Mouse (Mus musculus): ENCODE data around the gene Stx7.
A peak's percentile ranks its signal among the peaks of the same experiment; 100 is the strongest.

Gene Stx7

GRCm38 (mm10) chr10:24167978-24168583 lies 19.0 kb downstream of the Stx7 start:
- no peak for DNase-seq (ENCODE audit: low read depth, low spot score)

DNA sequence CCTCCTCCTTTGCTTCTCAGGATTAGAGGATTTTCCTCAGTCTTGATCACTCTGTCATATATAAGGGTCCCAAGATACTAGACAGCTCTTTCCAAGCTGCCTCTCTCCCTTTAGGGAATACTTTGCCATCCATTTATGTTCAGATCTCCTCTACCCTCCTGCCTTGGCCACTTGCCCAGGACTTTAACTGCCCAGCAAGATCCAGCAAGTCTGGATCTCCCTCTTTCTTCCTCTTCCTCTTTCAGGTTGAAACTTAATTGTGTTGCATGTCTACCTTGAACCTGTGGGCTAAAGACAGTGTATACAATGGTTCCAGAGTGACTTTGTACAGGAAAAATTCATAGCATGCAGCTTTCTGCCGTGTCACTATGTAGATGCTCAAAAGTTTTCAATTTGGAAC lies 19.8 kb downstream of the Stx7 start:
- DNase-seq (ENCODE audit: low read depth, low spot score): no peak

GRCm38 (mm10) chr10:24171906-24172459 lies 22.9 kb downstream of the Stx7 start:
- DNase-seq (ENCODE audit: low read depth, low spot score): no peak

- DNase-seq (ENCODE audit: low read depth, low spot score): peak; percentile 75
Measured at GRCm38 (mm10) chr10:24173210-24174001, 24.3 kb downstream of the Stx7 start.

DNA sequence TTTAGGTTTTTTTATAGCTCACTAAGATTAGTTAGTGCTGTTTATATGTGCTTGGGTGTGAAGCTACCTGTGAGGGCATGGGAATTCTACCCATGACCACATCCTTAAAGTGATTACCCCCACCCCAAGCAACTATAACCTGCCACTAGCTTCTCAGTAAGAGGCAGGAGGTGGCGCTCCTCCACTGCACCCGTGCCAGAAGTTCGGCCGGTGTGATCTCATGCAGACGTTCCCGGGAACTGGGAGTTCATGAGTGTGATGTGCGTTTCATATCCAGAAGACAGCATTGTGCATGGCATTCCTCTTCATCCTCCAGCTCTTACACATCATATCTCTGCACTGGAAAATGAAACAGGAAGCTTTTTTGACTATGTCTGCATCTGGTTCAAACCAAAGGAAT lies 41.3 kb downstream of the Stx7 start:
- DNase-seq (ENCODE audit: low read depth, low spot score): no peak

GRCm38 (mm10) chr10:24191977-24192376 lies 42.9 kb downstream of the Stx7 start:
- DNase-seq (ENCODE audit: low read depth, low spot score): peak; percentile 12

DNA sequence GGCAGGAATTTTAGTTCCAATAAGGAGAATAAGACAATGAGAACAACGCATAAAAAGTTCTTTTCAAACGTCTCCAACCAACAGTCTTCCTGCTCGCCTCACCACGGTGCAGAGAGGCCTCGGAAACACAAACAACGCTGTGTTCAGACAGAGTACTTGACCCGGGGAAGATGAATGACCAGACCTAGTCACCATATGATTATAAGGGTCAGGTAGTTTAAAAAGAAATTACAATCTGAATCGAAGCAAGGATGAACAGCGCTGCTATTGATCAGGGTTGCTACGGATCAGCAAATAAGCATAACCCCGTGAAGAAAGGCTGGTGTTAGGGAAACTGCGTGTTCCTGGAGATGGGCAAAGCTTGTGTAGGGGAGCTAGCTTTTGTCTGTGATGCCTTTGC lies 50.2 kb downstream of the Stx7 start:
- DNase-seq (ENCODE audit: low read depth, low spot score): no peak

GRCm38 (mm10) chr10:24200099-24200498 lies 51.0 kb downstream of the Stx7 start:
- DNase-seq (ENCODE audit: low read depth, low spot score): no peak

- DNase-seq (ENCODE audit: low read depth, low spot score): no peak
Measured at GRCm38 (mm10) chr10:24210075-24210474, 61.0 kb downstream of the Stx7 start.

- DNase-seq (ENCODE audit: low read depth, low spot score): no peak
Measured at GRCm38 (mm10) chr10:24213297-24213696, 64.2 kb downstream of the Stx7 start.

DNA sequence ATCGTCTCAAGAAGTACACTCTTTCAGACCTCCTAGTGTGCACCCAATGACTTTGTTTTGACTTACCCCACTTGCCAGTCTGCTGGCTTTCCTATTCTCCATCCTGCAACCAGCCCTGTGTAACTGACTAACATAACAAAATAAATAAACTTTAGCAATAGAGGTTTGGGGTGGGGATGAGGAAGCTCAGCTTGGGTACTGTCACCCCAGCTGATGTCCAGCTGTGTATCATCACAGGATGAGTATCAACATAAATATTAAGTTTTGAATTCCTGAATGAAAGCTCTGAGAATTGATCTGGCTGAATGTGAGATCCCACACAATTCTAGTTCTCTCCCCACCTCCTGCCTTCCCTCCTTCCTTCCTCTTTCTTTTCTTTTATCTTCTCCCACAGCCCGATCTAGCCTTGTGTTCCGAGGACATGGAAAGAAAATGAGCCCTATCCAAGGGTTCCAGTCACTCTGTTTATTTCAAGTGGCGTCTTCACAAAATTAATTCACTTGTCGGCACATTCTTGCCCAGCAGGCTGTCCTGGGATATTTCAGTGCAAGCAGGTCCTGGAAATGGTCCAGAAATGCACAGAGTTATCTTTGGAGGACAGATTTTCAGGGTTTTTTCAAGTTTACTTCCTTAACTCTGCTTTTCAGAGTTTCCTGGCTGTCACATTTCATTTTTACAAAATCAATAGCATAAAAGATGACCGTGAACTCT lies 68.6 kb downstream of the Stx7 start:
- no peak for DNase-seq (ENCODE audit: low read depth, low spot score)

DNA sequence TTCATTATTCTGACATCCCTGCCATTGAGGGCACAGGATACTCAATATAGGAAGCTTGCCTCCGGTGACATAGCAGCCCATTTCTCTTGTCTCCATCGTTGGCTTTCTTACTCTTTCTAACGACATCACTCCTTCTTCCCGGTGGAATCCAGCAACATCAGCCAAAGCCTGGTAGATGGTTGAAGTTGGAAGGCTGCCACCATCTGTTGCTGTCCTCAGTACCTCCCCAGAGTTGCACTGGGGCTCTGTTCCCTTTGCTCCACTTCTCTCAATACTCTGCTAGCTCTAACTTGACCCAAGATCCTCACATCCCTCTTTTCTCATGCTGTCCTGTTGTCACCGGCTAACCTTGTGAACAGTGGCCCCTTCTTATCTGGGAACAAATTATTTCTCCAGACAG lies 71.8 kb downstream of the Stx7 start:
- no peak for DNase-seq (ENCODE audit: low read depth, low spot score)

DNA sequence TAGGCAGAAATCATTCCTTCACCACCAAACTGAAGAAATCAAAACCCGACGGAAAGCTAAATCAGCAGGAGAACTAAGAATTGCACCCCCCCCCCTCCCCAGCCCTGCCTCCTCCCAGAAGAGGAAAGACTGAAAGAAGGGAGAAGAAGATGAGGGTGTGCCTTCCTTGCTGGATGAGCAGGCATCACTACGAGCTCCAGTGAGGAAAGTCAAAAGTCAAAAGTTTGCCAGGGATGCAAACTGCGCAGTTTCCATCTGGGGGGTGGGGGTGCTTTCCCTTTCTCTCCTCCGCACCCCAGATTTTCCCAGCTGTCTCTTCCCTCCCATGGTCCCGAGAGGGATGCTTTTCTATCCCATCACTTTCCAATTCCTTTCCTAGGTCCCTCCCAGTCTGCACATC lies 73.8 kb downstream of the Stx7 start:
- no peak for DNase-seq (ENCODE audit: low read depth, low spot score)

DNA sequence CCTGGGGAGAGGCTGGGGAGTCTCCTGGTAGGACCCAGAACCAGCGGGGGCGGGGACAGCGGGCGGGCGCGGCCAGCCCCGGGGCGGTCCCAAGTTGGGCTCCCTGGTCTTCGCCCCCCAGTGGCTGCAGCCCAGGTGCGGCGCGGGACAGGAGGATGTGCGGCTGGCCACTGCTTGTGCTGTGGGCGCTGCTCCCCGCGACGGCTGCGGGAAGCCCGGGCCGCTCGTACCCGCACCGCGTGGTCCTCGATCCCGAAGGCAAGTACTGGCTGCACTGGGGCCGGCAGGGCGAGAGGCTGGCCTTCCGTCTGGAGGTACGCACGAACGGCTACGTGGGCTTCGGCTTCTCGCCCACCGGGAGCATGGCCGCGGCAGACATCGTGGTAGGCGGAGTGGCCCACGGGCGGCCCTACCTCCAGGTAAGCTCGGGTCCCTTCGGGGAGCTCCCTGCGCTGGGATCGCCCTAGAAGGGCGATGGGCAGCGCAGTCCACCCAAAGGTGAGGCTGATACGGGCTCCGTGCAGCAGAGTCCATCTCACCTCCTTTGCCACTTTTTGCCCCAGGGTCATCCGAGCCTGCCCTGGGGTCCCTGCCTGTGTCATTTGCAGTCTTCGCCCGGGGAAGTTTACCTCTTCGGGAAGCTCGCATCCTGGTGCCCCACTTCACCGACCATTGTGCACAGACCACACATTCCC lies 74.5 kb downstream of the Stx7 start, which contains the start of gene Moxd1:
Moxd1 (plus strand) TSS at position 69 of the 695 bp plus-strand sequence.
- peak; percentile 31 for DNase-seq (ENCODE audit: low read depth, low spot score)

- DNase-seq (ENCODE audit: low read depth, low spot score): no peak
Measured at GRCm38 (mm10) chr10:24224591-24224990, 75.5 kb downstream of the Stx7 start.

- DNase-seq (ENCODE audit: low read depth, low spot score): no peak
Measured at GRCm38 (mm10) chr10:24228318-24229183, 79.4 kb downstream of the Stx7 start.

DNA sequence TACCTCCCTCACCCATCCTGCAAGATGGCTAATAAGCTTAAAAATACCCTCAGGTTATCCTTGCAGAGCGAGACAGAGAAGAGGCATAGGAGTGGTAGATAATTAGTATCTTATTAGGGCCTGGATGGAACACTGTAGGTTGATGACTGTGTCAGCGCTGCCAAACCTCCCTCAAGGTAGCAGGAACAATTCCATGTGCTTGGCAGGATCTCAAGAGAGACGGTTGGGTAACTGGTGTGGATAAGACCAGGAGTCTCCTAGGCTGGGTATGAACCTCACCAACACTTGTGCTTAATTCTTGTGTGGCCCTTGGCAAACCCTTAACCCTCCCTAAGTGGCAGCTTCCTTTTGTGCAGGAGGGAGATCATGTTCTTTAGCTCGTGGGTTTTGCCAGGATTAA lies 83.2 kb downstream of the Stx7 start:
- no peak for DNase-seq (ENCODE audit: low read depth, low spot score)

- no peak for DNase-seq (ENCODE audit: low read depth, low spot score)
Measured at GRCm38 (mm10) chr10:24235426-24236283, 86.6 kb downstream of the Stx7 start.

All from ES-CJ7 (cell line).